Mouse (Mus musculus): ENCODE measurements around the gene Zfr.

DNA sequence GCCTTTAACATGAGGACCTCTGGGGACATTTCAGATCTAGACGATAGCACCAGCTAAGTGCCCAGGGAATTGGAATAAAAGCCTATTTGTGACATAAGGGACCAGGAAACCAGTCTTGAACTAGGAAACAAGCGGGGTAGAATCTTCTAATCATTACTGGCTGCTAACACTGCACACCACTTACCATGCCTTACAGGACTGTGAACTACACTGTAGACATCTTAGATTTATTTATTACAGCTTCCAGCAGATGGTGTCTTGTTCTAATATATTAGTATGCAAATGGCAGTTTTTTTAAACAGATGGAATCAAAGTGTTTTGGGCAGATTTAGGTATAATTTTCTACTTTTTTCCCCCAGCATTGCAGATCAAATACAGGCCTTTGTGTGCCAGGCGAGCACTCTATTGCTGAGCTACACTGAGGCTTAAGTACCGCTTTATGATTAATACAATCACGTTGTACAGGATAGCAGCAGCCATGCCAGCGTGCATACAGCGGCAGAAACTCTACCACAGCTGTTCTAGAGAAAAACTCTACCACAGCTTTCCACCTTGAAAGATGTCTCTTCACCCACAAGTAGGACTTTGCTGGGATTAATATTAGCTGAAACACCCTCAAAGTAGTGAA is 44.8 kb upstream of the Zfr start:
- TF ChIP-seq GATA1 (IDR thresholded peaks at IDR 0.05; ENCODE audit: borderline replicate concordance, low read length) (no peak), CTCF (IDR thresholded peaks at IDR 0.05; ENCODE audit: low read depth, low read length) (no peak), TAL1 (conservative IDR thresholded peaks at IDR 0.05; ENCODE audit: low read depth, low read length) (no peak), GATA2 (IDR thresholded peaks at IDR 0.05; ENCODE audit: borderline replicate concordance, low read depth, low read length) (no peak), POLR2AphosphoS5 (IDR thresholded peaks at IDR 0.05; ENCODE audit: insufficient replicate concordance, low read depth, low read length) (no peak)

Data from G1E (cell line).